Mouse (Mus musculus): ENCODE results near the gene Gfi1b.
A peak's percentile ranks its signal among the peaks of the same experiment; 100 is the strongest.

Gfi1b gene

DNA sequence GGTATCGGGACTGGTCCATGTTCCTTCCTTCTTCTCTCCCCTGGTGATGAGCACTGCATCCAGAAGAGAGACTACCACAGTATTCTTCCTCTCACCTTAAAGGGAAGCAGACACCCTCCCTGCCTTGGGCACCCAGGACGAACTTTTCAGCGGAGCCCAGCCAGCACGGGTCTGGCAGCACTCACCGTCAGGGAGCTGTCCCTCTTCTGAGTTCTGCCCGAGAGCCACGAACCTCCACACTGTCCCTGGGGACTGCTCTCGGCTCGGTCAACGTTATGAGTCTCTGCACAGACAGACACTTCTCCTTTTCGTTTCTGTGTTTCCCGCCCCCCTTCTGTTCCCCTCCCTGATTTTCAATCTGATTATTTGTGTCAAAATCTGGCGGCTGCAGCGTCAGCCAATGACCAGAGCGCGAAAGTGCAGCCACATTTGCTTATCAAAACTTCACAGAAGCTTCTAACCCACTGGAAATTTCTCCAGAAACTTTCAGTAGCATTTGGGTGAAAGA lies at the start of gene Gfi1b:
Gene Gfi1b (minus strand): TSS at position 319 of the 508 bp plus-strand sequence.
- no peak for DNase-seq (ENCODE audit: low read depth, low spot score)

DNA sequence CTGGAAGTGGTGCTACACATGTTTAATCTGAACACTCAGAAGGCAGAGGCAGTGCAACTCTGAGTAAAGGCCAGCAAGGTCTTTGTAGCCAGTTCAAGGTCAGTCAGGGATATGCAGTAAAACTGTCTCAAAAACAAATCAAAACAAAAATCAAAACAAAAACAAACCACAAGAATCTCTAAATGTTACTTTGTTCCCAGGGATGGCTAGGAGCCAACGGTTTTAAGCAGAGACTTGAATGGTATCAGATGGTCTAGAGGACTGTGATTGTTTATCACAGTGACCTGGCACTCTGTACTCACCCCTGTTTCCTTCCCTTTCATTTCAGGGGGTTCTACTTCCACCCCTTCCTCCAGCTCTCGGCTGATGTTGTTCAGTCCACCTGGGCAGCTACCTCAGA lies 49.7 kb upstream of the Gfi1b start:
- DNase-seq (ENCODE audit: low read depth, low spot score) = no peak

DNA sequence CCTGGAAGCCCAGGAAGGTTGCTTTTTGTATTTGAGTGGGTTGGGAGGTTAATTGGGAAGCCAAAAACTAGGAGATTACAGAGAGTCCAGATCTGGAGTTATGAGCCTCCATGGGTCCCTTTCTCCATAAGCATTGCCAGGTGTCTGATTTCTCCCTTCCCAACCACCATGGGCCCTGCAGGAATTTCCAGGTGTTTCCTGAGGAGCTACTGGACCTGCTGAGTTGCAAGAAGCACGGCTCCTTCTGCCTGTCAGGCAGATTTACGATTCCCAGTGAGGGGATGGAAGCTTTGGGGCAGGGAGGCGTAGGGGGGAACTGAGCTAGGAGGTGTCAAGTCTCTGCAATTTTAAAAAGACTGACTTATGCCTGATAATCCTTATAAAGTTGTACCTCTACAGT lies 44.0 kb upstream of the Gfi1b start:
- no peak for DNase-seq (ENCODE audit: low read depth, low spot score)

DNA sequence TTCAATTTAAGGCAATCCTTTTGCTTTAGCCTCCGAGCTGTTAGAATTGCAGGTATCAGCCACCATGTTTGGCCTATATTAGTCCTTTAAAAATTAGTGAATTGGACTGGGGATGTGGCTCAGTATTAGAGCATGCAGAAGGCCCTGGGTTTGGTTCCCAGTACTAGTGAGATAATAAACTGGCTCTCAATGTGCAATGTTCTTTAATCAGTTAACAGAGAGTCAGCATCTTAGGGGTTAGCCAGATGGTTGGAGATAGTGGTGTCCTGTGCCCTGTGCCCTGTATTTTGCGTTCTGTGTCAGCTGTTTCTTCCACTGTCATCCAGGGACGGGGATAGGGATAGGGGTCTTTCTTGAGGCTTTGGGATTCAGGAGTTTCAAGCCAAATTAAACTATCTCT lies 41.1 kb upstream of the Gfi1b start:
- DNase-seq (ENCODE audit: low read depth, low spot score) = no peak

DNA sequence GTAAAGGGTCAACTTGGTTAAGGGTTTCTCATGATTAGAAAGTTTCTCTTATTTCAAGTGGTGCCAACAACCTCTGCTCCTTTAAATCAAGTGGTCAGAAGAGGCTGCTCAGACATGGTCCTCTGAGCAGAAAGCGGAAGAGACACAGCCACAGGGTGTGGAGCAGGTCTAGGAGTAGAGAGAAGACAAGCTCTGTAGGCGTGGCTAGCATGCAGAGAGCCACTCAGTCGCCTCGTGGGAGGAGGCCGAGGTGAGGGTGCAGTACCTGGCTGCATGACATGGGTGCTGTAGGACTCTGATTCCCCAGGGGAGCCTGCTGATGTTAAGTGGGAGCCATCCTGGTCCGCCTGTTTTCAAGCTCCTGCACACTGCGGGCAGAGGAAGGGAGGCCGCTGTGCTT lies 34.4 kb upstream of the Gfi1b start:
- DNase-seq (ENCODE audit: low read depth, low spot score) = no peak

DNA sequence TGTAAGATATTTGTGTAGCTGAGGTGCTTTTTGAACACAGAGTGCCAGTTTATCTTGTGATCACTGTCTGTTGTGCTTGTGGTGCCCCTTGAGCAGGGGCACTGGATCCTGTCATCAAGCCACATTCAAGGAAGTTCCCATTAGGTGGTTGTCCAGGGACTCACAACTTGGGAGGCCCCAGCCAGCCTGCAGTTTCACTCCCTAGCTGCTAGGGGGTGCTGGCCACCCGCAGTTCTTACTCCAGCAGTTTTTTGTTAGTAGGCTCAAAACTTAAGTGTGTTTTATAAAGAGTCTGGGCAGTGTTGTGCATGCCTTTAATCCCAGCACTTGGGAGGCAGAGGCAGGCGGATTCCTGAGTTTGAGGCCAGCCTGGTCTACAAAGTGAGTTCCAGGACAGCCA lies 32.5 kb upstream of the Gfi1b start:
- no peak for DNase-seq (ENCODE audit: low read depth, low spot score)

DNA sequence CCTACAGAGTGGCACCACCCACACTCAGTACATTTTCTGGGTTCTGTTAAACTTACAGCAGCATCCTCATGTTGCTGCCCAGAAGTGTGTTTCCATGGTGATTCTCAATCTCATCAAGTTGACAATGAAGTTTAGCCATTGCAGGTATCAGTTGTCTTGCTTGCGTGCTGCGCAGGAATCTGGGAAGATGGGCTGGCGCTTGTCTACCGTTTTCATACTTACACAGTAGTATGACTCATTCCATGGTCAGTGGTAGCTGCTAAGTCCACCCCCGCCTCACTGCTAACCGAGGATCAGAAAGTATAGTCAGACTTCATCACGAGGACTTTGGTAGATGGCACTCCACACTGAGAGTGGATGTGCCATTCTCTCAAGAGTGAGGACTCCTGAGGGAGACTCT lies 31.6 kb upstream of the Gfi1b start:
- no peak for DNase-seq (ENCODE audit: low read depth, low spot score)

DNA sequence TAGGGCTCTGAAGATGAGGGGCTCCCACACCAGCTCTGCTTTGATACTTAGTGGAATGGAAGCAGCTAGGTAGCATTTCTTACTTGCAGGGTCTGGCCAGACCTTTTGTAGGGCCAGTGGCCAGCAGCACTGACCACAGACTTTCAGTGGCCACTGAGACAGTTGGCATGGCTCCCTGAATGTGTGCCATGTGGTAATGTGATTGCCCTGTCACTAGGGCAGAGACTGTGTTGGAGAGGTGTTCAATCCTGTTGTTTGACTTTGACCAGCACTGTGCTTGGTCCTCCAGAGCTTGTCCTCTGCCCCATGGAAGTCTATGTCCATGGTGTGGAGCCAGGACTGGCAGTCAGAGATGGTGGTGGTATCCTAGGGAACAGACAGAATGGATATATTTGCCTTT lies 28.7 kb upstream of the Gfi1b start:
- DNase-seq (ENCODE audit: low read depth, low spot score) = no peak

DNA sequence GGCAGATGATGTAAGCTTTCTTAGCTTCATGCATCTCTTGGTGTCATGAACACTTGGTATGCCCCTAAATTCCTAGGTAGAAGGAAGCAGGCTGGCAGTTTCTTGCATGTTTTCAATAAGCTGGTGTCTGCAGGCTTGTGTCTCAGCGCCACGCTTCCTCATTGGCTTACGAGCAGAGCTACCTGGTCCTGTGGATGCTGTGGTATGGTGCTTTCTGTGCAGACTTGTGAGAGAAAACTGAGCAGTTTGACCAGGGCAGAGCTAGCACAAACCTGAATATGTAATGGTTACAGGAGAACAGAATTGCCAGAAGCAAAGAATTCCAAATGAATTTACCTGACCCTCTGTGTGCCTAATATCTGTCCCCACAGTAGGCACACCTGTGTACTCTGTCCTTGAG lies 21.3 kb upstream of the Gfi1b start:
- no peak for DNase-seq (ENCODE audit: low read depth, low spot score)

DNA sequence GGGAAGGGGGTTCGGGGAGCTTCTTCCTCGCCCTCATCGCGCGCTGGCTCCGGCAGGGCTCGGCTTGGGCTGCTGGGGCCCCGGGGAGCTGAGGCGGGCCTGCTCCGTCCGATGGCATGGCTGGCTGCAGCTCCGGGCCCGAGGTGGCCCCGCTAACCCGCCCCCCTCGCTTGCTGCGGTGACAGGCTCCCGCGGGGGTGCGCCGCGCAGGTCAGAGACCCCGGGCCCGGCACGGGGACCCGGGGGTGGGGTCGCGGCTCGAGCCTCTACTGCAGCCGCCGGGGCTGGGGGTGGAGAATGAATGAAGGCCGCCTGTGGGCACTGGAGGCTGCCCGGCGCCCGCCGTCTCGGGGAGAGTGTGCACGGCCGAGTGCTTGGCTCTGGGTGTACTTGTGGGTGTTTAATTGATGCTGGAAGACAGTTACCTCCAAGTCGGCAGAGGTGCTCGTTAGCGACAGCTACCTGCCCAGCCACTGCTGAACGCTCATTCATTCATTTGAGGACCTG lies 19.7 kb upstream of the Gfi1b start:
- no peak for DNase-seq (ENCODE audit: low read depth, low spot score)

DNA sequence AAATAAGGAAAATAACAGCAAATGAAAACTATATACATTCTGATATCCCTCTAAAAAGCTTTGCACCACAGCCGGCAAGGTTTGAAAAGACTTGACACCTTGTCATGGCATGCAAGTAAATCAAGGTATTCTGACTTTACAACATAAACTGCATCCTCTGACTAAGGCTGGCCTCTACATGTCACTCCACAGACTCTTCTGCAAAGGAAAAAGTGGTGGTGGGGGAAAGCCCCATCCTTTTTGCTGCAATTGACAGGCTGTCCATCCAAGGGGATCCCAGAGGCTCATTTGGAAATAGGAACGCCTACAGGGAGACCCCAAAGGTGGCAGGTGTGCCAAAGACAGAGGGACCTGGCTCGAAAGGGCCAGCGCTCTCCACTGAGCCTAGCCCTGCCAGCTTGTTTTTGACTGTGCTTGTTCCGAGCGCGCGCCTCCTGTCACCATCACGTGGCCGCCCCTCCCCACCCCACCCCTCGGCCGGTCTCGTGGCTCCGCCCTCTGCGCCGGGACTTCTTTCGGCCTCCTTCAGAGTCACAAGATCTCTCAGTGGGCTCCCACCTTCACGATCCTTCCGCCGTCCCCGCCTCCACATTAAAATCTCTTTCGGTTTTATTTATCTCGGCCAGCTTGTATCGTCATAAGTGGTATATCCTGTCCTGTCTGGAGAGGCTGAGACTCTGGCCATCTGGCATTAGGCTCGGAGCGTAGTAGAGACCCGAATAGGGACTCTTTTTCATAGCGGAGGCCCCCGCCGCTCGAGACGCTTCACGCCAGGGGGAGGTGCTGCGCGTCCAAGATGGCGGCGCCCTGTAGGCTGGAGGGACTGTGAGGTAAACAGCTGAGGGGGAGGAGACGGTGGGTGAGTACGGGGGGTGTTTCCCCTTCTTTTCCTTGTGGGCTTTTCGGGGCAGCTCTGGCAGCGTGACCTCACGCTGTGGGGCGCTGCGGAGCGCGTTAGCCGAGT lies 19.0 kb upstream of the Gfi1b start, which contains the start of gene Tsc1:
Gene Tsc1 (plus strand): TSS at position 768 of the 964 bp plus-strand sequence.
- DNase-seq (ENCODE audit: low read depth, low spot score) = peak; percentile 95

DNA sequence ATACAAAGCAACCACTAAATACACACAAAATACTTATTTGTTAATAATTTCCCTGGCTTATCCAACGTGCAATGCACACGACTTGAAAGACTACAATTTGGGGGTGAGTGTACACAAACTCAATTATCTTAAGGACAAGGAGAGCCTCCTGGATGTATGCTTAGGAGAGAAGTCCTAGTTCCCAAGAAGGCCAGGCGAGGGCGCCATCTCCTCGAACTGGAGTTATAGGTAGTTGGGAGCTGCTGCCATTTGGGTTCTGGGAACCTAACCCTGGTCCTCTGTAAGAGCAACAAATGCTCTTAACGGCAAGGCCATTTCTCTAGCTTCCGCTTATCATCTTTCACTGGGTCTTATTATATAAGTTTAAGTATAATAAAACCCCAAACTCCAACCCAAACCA lies 18.0 kb upstream of the Gfi1b start:
- DNase-seq (ENCODE audit: low read depth, low spot score) = no peak

DNA sequence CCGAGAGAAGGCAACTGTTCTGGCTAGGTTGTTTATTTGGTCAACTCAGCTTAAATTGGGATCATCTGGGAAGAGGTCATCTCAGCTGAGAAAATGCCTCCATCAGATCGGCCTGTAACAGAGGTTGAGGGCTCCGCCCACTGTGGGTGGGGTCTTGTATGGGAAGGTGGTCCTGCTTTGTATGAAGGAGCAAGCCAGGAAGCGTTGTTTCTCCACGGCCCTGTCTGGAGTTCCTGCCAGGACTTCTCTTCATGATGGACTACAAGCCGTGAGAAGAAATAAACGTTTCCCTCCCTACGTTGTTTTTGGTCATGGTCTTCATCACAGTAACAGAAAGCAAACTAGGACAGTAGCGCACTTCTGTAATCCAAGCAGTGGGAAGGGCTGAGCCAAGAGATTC lies 17.1 kb upstream of the Gfi1b start:
- DNase-seq (ENCODE audit: low read depth, low spot score) = no peak

DNA sequence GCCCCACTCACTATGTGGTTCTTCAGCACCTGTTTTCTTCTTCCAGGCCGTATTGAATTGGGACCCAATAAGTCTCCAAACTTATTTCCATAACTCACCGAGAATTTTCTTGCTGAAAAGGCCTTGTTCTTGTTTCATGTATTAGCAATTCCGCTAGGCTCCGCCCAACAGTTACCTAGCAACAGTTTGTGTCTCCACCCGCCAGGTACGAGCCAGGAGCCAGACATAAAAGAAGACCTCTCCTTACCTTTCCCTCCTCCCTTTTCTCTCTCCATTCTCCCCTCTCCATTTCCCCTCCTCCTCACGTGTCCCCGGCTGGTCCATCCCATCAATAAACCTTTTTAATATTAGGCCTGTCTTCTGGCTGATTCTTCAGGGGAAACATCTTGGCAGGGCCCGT lies 16.6 kb upstream of the Gfi1b start:
- no peak for DNase-seq (ENCODE audit: low read depth, low spot score)

DNA sequence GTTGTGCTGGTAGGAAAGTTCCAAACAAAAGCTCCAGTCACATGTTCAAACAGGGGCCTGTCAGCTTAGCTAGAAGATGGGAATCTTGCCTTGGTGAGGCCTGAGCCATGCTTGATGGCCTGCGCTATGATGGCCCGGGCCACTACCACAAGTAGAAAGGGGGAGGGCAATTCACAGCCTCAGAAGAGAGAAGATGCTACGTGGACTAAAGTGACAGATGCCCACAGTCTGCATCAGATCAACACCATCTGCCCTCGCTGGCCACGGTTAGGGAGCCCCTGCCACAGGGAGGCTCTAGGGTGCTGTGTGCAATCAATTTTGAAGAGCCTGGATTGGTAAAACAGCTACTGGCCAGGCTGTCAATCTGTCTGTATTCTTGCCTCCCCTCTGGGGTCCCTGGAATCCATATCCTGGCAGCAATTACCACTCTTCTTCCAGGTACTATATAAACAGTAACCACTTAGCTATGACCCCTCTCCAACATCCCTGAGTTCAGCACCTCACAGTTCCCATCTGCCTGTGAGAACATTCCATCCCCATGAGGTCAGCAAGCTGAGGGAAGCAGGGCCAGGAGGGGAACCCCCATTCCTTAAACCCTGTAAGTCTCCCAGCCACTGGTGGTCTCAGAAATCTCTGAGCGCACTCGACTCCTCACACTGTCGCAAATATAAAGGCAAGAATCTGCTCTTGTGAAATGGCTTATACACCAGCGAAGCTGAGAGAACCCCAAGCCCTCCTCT lies 15.5 kb upstream of the Gfi1b start:
- DNase-seq (ENCODE audit: low read depth, low spot score) = no peak

DNA sequence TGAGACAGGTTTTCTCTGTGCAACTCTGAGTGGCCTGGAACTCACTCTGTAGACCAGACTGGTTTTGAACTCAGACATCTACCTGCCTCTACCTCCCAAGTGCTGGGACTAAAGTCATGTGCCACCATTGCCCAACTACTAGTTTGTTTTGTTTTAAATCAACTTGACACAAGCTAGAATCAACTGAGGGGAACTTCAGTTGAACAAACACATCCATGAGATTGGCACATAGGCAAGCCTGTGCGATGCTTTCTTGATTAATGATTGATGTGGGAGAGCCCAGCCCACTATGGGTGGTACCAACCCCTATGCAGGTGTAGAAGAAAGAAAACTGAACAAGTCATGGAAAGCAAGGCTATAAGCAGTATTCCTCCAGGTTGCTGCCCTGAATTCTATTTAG lies 13.4 kb upstream of the Gfi1b start:
- no peak for DNase-seq (ENCODE audit: low read depth, low spot score)

DNA sequence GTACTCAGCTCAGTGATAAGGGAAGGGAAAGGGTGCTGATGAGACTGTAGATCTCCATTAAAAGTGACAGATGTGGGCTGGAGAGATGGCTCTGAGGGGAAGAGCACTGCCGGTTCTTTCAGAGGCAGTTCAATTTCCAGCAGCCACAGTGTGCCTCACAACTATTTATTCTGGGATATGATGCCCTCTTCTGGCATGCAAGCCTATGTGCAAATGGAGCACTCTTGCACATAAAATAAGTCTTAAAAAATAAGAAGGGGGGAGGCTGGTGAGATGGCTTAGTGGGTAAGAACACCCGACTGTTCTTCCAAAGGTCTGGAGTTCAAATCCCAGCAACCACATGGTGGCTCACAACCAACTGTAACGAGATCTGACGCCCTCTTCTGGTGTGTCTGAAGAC lies 11.4 kb upstream of the Gfi1b start:
- no peak for DNase-seq (ENCODE audit: low read depth, low spot score)

DNA sequence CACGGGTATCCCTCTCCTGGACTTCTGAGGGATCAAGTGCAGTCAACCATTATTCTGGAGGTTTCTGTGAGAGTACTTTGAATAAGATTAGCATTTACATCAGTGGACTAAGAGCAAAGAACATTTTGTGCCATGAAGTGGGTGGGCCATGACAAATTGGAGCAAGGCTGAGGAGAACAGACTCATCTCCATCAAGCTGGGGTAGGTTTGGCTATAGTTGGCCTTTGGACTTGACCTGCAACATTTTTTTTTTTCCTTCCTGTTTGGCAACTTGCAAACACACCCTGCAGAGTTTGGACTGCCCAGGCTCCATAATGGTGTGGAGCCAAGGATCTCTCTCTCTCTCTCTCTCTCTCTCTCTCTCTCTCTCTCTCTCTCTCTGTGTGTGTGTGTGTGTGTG lies 10.8 kb upstream of the Gfi1b start:
- DNase-seq (ENCODE audit: low read depth, low spot score) = no peak

DNA sequence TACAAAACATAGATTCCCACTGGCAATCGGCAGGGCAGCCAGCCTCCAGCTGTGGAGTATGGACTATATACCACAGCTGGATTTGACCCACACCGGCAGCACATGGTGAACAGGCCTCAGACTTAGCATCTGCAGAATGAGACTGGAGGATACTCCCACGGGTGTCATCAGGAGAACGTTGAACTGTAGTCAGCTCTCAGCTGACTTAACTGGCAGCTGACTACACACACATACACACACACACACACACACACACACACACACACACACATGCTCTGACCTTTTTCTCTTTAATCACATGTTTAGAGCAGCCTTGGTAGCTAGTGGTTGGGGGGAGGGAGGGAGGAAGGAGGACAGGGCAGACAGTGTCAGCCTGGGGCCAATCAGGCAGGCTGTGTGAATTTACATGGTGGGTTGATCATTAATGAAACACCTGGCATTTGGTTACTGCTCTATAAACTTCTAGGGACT lies 8.2 kb upstream of the Gfi1b start:
- DNase-seq (ENCODE audit: low read depth, low spot score) = no peak

DNA sequence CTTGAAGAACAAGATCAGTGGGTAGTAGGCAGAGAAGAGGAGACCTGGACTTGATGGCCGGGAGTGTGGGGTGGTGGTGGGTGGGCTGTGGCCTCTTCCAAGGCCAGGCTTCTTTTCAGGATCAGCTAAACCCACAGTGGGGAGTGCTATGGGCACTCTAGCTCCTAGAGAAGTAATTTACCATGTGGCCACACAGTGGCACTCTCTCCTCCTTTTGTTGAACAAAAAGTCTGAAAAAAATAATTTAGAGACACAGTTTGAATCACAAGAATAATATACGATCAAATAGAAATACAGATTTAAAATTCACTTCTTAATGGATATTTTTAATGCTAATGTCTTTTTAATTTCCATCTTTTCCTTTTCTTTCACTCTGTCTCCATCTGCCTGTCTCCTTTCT lies 6.3 kb upstream of the Gfi1b start:
- no peak for DNase-seq (ENCODE audit: low read depth, low spot score)

DNA sequence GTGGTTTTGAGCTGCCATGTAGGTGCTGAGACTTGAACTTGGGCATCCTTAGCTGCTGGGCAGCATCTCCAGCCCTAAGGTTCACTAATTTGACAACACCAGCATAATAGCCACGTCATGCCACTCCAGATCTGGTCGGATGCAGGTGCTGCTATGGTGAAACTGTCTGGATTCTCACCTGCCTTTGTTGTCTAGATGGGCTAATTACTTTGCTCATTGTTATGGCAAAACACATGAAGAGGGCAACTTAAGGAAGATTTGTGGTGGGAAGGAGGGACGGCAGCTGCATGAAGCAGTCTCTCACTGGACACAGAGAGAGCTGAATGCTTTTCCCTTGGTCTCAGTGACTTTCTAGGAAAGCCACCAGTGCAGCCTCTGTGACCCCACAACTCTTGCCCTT lies 4.3 kb upstream of the Gfi1b start:
- DNase-seq (ENCODE audit: low read depth, low spot score) = no peak

DNA sequence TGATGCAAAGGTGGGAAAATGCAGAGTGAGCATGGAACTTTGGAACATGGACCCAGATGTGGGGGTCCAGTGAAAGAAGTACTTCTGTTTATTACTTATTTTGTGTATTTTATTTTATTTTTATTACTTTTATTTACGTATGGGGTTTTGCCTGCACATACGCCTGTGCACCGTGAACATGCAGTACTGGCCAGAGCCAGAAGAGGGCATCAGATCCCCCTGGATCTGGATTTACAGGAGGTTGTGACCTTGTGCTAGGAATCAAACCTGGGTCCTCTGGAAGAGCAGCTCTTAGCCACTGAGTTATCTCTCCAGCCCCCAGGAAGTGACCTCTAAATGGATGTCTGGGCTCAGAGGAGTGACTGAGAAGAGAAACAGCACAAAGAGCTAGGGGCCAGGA lies 3.1 kb upstream of the Gfi1b start:
- no peak for DNase-seq (ENCODE audit: low read depth, low spot score)
